Mouse (Mus musculus): ENCODE data around the gene Gm9903. TPM values are rescaled to one million over a fixed set of nuclear protein-coding genes. Genes with fewer than 3 reads are reported as not detected.

The Gm9903 gene
- polyA plus RNA-seq, 1 experiment = 0.73 TPM

DNA sequence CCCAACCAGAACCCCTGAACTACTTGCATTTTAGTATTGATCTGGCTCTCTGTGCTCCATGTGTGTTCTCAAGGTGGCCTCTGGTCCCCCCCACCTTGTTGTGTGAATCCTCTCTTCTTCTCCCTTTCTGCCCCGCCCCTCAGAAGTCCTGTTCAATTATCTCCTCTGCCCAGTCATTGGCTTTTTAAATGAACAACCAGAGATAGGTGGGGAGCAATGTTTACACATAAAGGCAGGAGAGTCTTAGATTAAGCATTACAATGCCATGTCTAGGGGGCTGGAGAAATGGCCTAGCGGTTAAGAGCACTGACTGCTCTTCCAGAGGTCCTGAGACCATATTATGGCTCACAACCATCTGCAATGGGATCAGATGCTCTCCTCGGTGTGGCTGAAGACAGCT is 5.6 kb downstream of the Gm9903 start:
- DNase-seq = no peak
- 88% methylated on average over 3 of the region's 3 CpGs for WGBS
- Histone ChIP-seq H3K4me3 (replicated peaks; ENCODE audit: extremely low read depth, low read depth, low read length) (no peak overlapping the region), H3K4me1 (ENCODE audit: control insufficient read depth, insufficient read depth, low read length) (no peaks in the 10 kb centered on the region)
- TF ChIP-seq CTCF (IDR thresholded peaks at IDR 0.05; ENCODE audit: insufficient read depth, low read length) (no peak), POLR2A (IDR thresholded peaks at IDR 0.05; ENCODE audit: borderline replicate concordance, extremely low read depth, low read depth, low read length) (no peak)

GRCm38 (mm10) chr5:33637606-33638350 is 8.1 kb downstream of the Gm9903 start:
- 75% methylated on average over 3 of the region's 3 CpGs for WGBS
- TF ChIP-seq POLR2A (IDR thresholded peaks at IDR 0.05; ENCODE audit: borderline replicate concordance, extremely low read depth, low read depth, low read length) = no peak
- no peak for TF ChIP-seq CTCF (IDR thresholded peaks at IDR 0.05; ENCODE audit: insufficient read depth, low read length)
- no peak for DNase-seq
- Histone ChIP-seq H3K4me1 (ENCODE audit: control insufficient read depth, insufficient read depth, low read length) (no peaks in the 10 kb centered on the region; the same call in 1 of the 2 replicates), H3K4me3 (replicated peaks; ENCODE audit: extremely low read depth, low read depth, low read length) (no peak overlapping the region)

DNA sequence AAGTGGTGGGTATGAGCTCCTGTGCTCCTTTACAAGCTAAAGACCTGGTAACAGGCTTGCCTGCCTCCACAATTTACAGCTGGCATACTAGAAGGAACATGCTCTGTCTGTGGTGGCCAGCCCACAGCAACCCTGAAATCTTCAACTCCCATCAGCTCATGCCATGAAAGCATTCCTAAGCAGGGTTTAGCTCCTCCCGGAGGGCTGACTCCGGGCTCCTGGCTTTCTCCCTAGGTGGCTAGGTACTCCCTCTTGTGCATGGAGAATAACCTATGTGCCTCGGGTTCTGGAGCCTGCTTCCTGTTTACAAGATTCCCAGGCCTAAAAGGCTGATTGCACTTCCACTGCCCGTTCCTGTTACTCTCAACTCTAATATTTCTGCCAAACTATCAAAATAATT is 9.1 kb downstream of the Gm9903 start:
- Histone ChIP-seq H3K4me3 (replicated peaks; ENCODE audit: extremely low read depth, low read depth, low read length) (no peak overlapping the region), H3K4me1 (ENCODE audit: control insufficient read depth, insufficient read depth, low read length) (no peaks in the 10 kb centered on the region; the same call in 1 of the 2 replicates)
- TF ChIP-seq CTCF (IDR thresholded peaks at IDR 0.05; ENCODE audit: insufficient read depth, low read length) (no peak), POLR2A (IDR thresholded peaks at IDR 0.05; ENCODE audit: borderline replicate concordance, extremely low read depth, low read depth, low read length) (no peak)
- 38% methylated on average over 4 of the region's 4 CpGs for WGBS
- DNase-seq = no peak

GRCm38 (mm10) chr5:33640652-33641051 is 10.9 kb downstream of the Gm9903 start:
- 28% methylated on average over 3 of the region's 3 CpGs for WGBS
- peak; percentile 20 for DNase-seq
- H3K4me3 ChIP-seq (replicated peaks; ENCODE audit: extremely low read depth, low read depth, low read length) = no peak overlapping the region
- no peaks in the 10 kb centered on the region; the same call in 1 of the 2 replicates for H3K4me1 ChIP-seq (ENCODE audit: control insufficient read depth, insufficient read depth, low read length)
- TF ChIP-seq CTCF (IDR thresholded peaks at IDR 0.05; ENCODE audit: insufficient read depth, low read length) (peak; percentile 65), POLR2A (IDR thresholded peaks at IDR 0.05; ENCODE audit: borderline replicate concordance, extremely low read depth, low read depth, low read length) (no peak)

DNA sequence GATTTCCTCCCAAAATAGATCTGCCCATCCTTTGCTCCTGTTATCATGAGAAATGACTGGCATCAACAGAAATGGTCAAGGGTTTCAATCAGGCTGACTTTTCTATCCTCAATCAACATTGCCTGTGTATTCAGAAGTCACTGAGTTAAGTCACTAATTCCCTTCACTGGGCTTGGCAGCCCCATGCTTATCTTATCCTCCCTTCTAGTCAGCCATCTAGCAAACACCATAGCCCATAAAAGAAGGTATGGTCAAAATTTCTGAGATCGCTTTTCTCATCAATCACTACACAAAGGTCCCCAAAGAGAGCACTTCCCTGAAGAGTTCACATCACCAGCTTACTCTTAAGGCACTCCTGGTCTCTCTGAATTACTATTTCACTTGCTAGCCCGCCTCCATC is 21.3 kb downstream of the Gm9903 start:
- DNase-seq = no peak
- no peak for TF ChIP-seq CTCF (IDR thresholded peaks at IDR 0.05; ENCODE audit: insufficient read depth, low read length)
- TF ChIP-seq POLR2A (IDR thresholded peaks at IDR 0.05; ENCODE audit: borderline replicate concordance, extremely low read depth, low read depth, low read length) = no peak
- Histone ChIP-seq H3K4me3 (replicated peaks; ENCODE audit: extremely low read depth, low read depth, low read length) (peak overlapping the region; percentile 93), H3K4me1 (ENCODE audit: control insufficient read depth, insufficient read depth, low read length) (peaks cover 9% of the 10 kb centered on the region)
- WGBS = 9% methylated on average over 2 of the region's 2 CpGs

GRCm38 (mm10) chr5:33651541-33651920 is 21.8 kb downstream of the Gm9903 start:
- WGBS = 1% methylated on average over 11 of the region's 11 CpGs
- TF ChIP-seq POLR2A (IDR thresholded peaks at IDR 0.05; ENCODE audit: borderline replicate concordance, extremely low read depth, low read depth, low read length) (no peak), CTCF (IDR thresholded peaks at IDR 0.05; ENCODE audit: insufficient read depth, low read length) (no peak)

GRCm38 (mm10) chr5:33651921-33652782 is 22.4 kb downstream of the Gm9903 start, which contains the start of gene Slbp:
Slbp (minus strand) TSS chr5:33652574.
- TF ChIP-seq POLR2A (IDR thresholded peaks at IDR 0.05; ENCODE audit: borderline replicate concordance, extremely low read depth, low read depth, low read length) = peak; percentile 99
- TF ChIP-seq CTCF (IDR thresholded peaks at IDR 0.05; ENCODE audit: insufficient read depth, low read length) = no peak
- Histone ChIP-seq H3K4me1 (ENCODE audit: control insufficient read depth, insufficient read depth, low read length) (peaks cover 14% of the 10 kb centered on the region), H3K4me3 (replicated peaks; ENCODE audit: extremely low read depth, low read depth, low read length) (peak within 1 kb of the TSS; percentile 93)
- under 1% methylated on average over 82 of the region's 82 CpGs for WGBS
- DNase-seq = peak; percentile 97

More at GRCm38 (mm10) chr5:33651541-33651920, 21.8 kb downstream of the Gm9903 start:
- Histone ChIP-seq H3K4me1 (ENCODE audit: control insufficient read depth, insufficient read depth, low read length) (peaks cover 9% of the 10 kb centered on the region), H3K4me3 (replicated peaks; ENCODE audit: extremely low read depth, low read depth, low read length) (peak overlapping the region; percentile 93)
- no peak for DNase-seq

- TF ChIP-seq POLR2A (IDR thresholded peaks at IDR 0.05; ENCODE audit: borderline replicate concordance, extremely low read depth, low read depth, low read length) = no peak
- TF ChIP-seq CTCF (IDR thresholded peaks at IDR 0.05; ENCODE audit: insufficient read depth, low read length) = no peak
- Histone ChIP-seq H3K4me1 (ENCODE audit: control insufficient read depth, insufficient read depth, low read length) (peaks cover 14% of the 10 kb centered on the region), H3K4me3 (replicated peaks; ENCODE audit: extremely low read depth, low read depth, low read length) (peak overlapping the region; percentile 31)
- DNase-seq = no peak
- WGBS = 3% methylated on average over 9 of the region's 9 CpGs
These were observed 23.1 kb downstream of the Gm9903 start for GRCm38 (mm10) chr5:33652783-33653173.

DNA sequence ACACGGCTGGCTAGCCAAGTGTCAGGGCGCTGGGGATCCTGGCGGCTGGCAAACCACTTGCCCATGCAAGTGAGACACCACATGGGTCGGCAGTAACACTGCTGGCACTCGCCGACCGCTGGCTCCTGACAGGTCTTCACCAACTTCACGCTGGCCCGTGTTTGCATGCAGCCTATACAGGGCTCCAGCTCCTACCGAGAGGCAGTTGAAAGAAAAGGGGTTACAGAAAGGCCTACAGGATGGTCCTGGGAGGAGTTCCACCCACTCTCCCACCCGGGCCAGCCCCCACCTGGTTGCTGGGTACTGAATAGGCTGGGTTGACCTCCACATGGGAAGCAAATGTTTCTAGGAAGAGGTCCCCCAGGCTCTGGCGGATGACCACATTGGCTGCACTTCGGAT is 24.7 kb downstream of the Gm9903 start:
- no peak for DNase-seq
- Histone ChIP-seq H3K4me3 (replicated peaks; ENCODE audit: extremely low read depth, low read depth, low read length) (no peak overlapping the region), H3K4me1 (ENCODE audit: control insufficient read depth, insufficient read depth, low read length) (peaks cover 18% of the 10 kb centered on the region)
- TF ChIP-seq CTCF (IDR thresholded peaks at IDR 0.05; ENCODE audit: insufficient read depth, low read length) (no peak), POLR2A (IDR thresholded peaks at IDR 0.05; ENCODE audit: borderline replicate concordance, extremely low read depth, low read depth, low read length) (no peak)
- WGBS = 94% methylated on average over 13 of the region's 13 CpGs
